Mouse (Mus musculus) myocyte (in vitro differentiated cells): ENCODE results near the gene Pet117. TPM values are rescaled to one million over a fixed set of nuclear protein-coding genes. Genes with fewer than 3 reads are reported as not detected.
"Not testable (repeated sequence)": the region's sequence is repeated elsewhere in the genome, so short reads cannot be mapped to it uniquely, and the experiment has no call there.

ENCODE experiments used
- H3K27me3 ChIP-seq: one replicate; pipeline ENCODE4 v1.6.1; 2011; ENCODE audit not compliant: control insufficient read depth, insufficient read depth, insufficient read length
- H3K36me3 ChIP-seq: one replicate; pipeline ENCODE4 v1.6.1; 2011; ENCODE audit not compliant: control insufficient read depth, insufficient read depth
- H3K4me2 ChIP-seq: one replicate; pipeline ENCODE4 v1.6.1; 2011; ENCODE audit warnings: low read depth, control low read depth
- H3K4me3 ChIP-seq: one replicate; pipeline ENCODE4 v1.5.1; 2011; ENCODE audit warnings: mild to moderate bottlenecking, control low read depth, moderate library complexity
- H3K79me2 ChIP-seq: one replicate; pipeline ENCODE4 v1.6.1; 2011; ENCODE audit not compliant: control insufficient read depth, insufficient read depth
- H3ac ChIP-seq: one replicate; pipeline ENCODE4 v1.6.1; 2011; ENCODE audit not compliant: control insufficient read depth, insufficient read length
- CEBPB ChIP-seq: IDR thresholded peaks from 2 replicates; pipeline ENCODE4 v1.6.1; 2011; ENCODE audit warnings: mild to moderate bottlenecking, moderate library complexity; ENCODE audit not compliant: poor library complexity, insufficient read depth, severe bottlenecking
- E2F4 ChIP-seq: IDR thresholded peaks from one replicate; pipeline ENCODE4 v1.6.1; 2011; ENCODE audit warnings: mild to moderate bottlenecking, control low read depth, moderate library complexity; ENCODE audit not compliant: insufficient read depth
- MAX ChIP-seq: IDR thresholded peaks from one replicate; pipeline ENCODE4 v1.6.1; 2011; ENCODE audit warnings: low read depth, mild to moderate bottlenecking, control low read depth
- MYOD1 ChIP-seq, 3 experiments: IDR thresholded peaks; one replicate each; pipeline ENCODE4 v1.6.1; 2011; ENCODE audit warnings: control low read depth in 2 of 3, low read depth in 2 of 3, mild to moderate bottlenecking in 2 of 3, moderate library complexity in 1 of 3; ENCODE audit not compliant: insufficient read length in 2 of 3, control insufficient read depth in 1 of 3
- MYOG ChIP-seq, 3 experiments: IDR thresholded peaks; one replicate each; pipeline ENCODE4 v1.6.1; 2011; ENCODE audit warnings: control low read depth in 2 of 3, low read depth in 2 of 3, mild to moderate bottlenecking in 2 of 3; ENCODE audit not compliant: insufficient read length in 2 of 3, control insufficient read depth in 1 of 3, insufficient read depth in 1 of 3
- POLR2A ChIP-seq: IDR thresholded peaks from one replicate; pipeline ENCODE4 v1.6.1; 2011; ENCODE audit warnings: low read depth, mild to moderate bottlenecking, control low read depth, moderate library complexity; ENCODE audit not compliant: insufficient read length
- POLR2AphosphoS2 ChIP-seq: IDR thresholded peaks from one replicate; pipeline ENCODE4 v1.6.1; 2011; ENCODE audit warnings: low read depth, control low read depth; ENCODE audit not compliant: insufficient read length
- REST ChIP-seq: IDR thresholded peaks from one replicate; pipeline ENCODE4 v1.6.1; 2011; ENCODE audit warnings: mild to moderate bottlenecking, control low read depth, moderate library complexity; ENCODE audit not compliant: insufficient read depth, insufficient read length
- SRF ChIP-seq: IDR thresholded peaks from one replicate; pipeline ENCODE4 v1.6.1; 2011; ENCODE audit warnings: low read depth; ENCODE audit not compliant: control insufficient read depth, insufficient read length
- TCF12 ChIP-seq: IDR thresholded peaks from one replicate; pipeline ENCODE4 v1.6.1; 2011; ENCODE audit warnings: mild to moderate bottlenecking, control low read depth; ENCODE audit not compliant: poor library complexity, insufficient read depth, severe bottlenecking
- TCF3 ChIP-seq: IDR thresholded peaks from one replicate; pipeline ENCODE4 v1.6.1; 2011; ENCODE audit warnings: low read depth, control low read depth; ENCODE audit not compliant: insufficient read length
- USF1 ChIP-seq: IDR thresholded peaks from one replicate; pipeline ENCODE4 v1.6.1; 2011; ENCODE audit warnings: low read depth, mild to moderate bottlenecking, control low read depth, moderate library complexity
- polyA plus RNA-seq: library from polyadenylated mRNA; unstranded; fragments of >200 nt; fragmentation: generic; extraction: Trizol; gene quantifications from one replicate; pipeline ENCODE4 v1.2.1, GENCODE M21; 2012; ENCODE audit warnings: missing spikeins

Pet117 gene
- polyA plus RNA-seq, 1 experiment, result 3.1 TPM

GRCm38 (mm10) chr2:144337230-144337629 is 31.6 kb upstream of the Pet117 start:
- Histone ChIP-seq H3K27me3 (peaks cover 22% of the 10 kb centered on the region), H3K79me2 (no peaks in the 10 kb centered on the region), H3K4me3 (no peak overlapping the region), H3K4me2 (no peak overlapping the region), H3K36me3 (no peaks in the 10 kb centered on the region), H3ac (no peak overlapping the region)
- no peak for TF ChIP-seq TCF12
- no peak for TF ChIP-seq MAX
- TF ChIP-seq REST, result no peak
- TF ChIP-seq POLR2A, result no peak
- TF ChIP-seq TCF3, result no peak

- Histone ChIP-seq H3K27me3 (peaks cover 19% of the 10 kb centered on the region), H3K4me2 (no peak overlapping the region), H3ac (no peak overlapping the region), H3K4me3 (no peak overlapping the region), H3K36me3 (no peaks in the 10 kb centered on the region), H3K79me2 (no peaks in the 10 kb centered on the region)
- TF ChIP-seq E2F4, result no peak
- TF ChIP-seq MAX, result no peak
- TF ChIP-seq USF1, result no peak
- TF ChIP-seq CEBPB, result no peak
- TF ChIP-seq POLR2A, result no peak
- no peak for TF ChIP-seq TCF12
Observed at GRCm38 (mm10) chr2:144337701-144338100, 31.1 kb upstream of the Pet117 start.

- H3K36me3 ChIP-seq, H3K79me2 ChIP-seq, H3ac ChIP-seq, H3K4me3 ChIP-seq, H3K4me2 ChIP-seq: not testable (repeated sequence)
- peaks cover 18% of the 10 kb centered on the region for H3K27me3 ChIP-seq
Observed at GRCm38 (mm10) chr2:144338149-144338548, 30.6 kb upstream of the Pet117 start.

GRCm38 (mm10) chr2:144343158-144343557 is 25.6 kb upstream of the Pet117 start:
- H3K4me2 ChIP-seq, result no peak overlapping the region
- H3K79me2 ChIP-seq, result no peaks in the 10 kb centered on the region
- no peak for TF ChIP-seq TCF12
- no peak for TF ChIP-seq POLR2AphosphoS2
- TF ChIP-seq E2F4, result no peak
- no peak for TF ChIP-seq SRF
- no peak for TF ChIP-seq MYOD1 (IDR thresholded peaks at IDR 0.05; ENCODE audit: control insufficient read depth in 1 of 3, insufficient read length in 2 of 3, low read depth in 2 of 3)
- TF ChIP-seq CEBPB, result no peak
- no peak for TF ChIP-seq MYOG (IDR thresholded peaks at IDR 0.05; ENCODE audit: control insufficient read depth in 1 of 3, insufficient read depth in 1 of 3, insufficient read length in 2 of 3, low read depth in 2 of 3)
- TF ChIP-seq POLR2A, result no peak

GRCm38 (mm10) chr2:144348525-144348924 is 20.3 kb upstream of the Pet117 start:
- no peak overlapping the region for H3K4me2 ChIP-seq
- H3ac ChIP-seq, result no peak overlapping the region
- TF ChIP-seq TCF12 (no peak), SRF (no peak), MYOD1 (IDR thresholded peaks at IDR 0.05; ENCODE audit: control insufficient read depth in 1 of 3, insufficient read length in 2 of 3, low read depth in 2 of 3) (no peak), USF1 (no peak), CEBPB (no peak), POLR2AphosphoS2 (no peak)
- H3K4me3 ChIP-seq, result no peak overlapping the region
- no peaks in the 10 kb centered on the region for H3K79me2 ChIP-seq
- H3K27me3 ChIP-seq, result peaks cover 21% of the 10 kb centered on the region
- H3K36me3 ChIP-seq, result no peaks in the 10 kb centered on the region

More at GRCm38 (mm10) chr2:144343158-144343557, 25.6 kb upstream of the Pet117 start:
- no peak overlapping the region for H3ac ChIP-seq
- no peaks in the 10 kb centered on the region for H3K36me3 ChIP-seq
- H3K27me3 ChIP-seq, result peaks cover 21% of the 10 kb centered on the region
- H3K4me3 ChIP-seq, result no peak overlapping the region

- Histone ChIP-seq H3K79me2 (no peaks in the 10 kb centered on the region), H3K36me3 (no peaks in the 10 kb centered on the region), H3K4me3 (no peak overlapping the region), H3K27me3 (peaks cover 9% of the 10 kb centered on the region), H3K4me2 (no peak overlapping the region), H3ac (no peak overlapping the region)
- TF ChIP-seq SRF (no peak), E2F4 (no peak)
Observed at GRCm38 (mm10) chr2:144352843-144353242, 16.0 kb upstream of the Pet117 start.
